ENCODE assay signal across 12 mouse cellular contexts in genomic region chr2:94348165-94348591, GRCm38 (mm10). TPM values are rescaled to one million over a fixed set of nuclear protein-coding genes. Genes with fewer than 3 reads are reported as not detected.
DNase-seq lines count a peak whose midpoint lies in the region; ATAC-seq lines count a peak whose summit lies in the region.
"Had no signal": no experiment of that assay in that cellular context is flagged by ENCODE, and none has a peak within 500 bp of the region (broad histone marks: within the 10 kb centered on the region; RNA-seq: fewer than 3 reads in every experiment).

No protein-coding gene starts in this region.

- H3K27me3 ChIP-seq in lung, embryonic 16.5 days (ENCODE audit: control insufficient read depth, insufficient read depth, low read depth, low read length): no peaks in the 10 kb centered on the region
- H3K27me3 ChIP-seq in heart, embryonic 11.5 days (ENCODE audit: control insufficient read depth, insufficient read depth, low read length): no peaks in the 10 kb centered on the region
- H3K27me3 ChIP-seq in forebrain, embryonic 15.5 days: no peaks in the 10 kb centered on the region
- H3K27me3 ChIP-seq: limb, embryonic 15.5 days had no signal

- no peaks in the 10 kb centered on the region for H3K9me3 ChIP-seq in lung, embryonic 16.5 days (ENCODE audit: control insufficient read depth, low read length)
- H3K9me3 ChIP-seq in heart, embryonic 11.5 days (replicated peaks; ENCODE audit: control insufficient read depth, low read length): no peaks in the 10 kb centered on the region
- no peaks in the 10 kb centered on the region for H3K9me3 ChIP-seq in forebrain, embryonic 15.5 days
- H3K9me3 ChIP-seq: limb, embryonic 15.5 days had no signal

- H3K4me3 ChIP-seq in lung, embryonic 16.5 days (ENCODE audit: low read length): no peak overlapping the region
- no peak overlapping the region for H3K4me3 ChIP-seq in heart, embryonic 11.5 days (ENCODE audit: low read depth, low read length)
- no peak overlapping the region for H3K4me3 ChIP-seq in forebrain, embryonic 15.5 days
- H3K4me3 ChIP-seq: limb, embryonic 15.5 days had no signal

- H3K27ac ChIP-seq in lung, embryonic 16.5 days (ENCODE audit: low read length): 0 out of 2 replicates have a peak overlapping the region, but pooled peaks have one; percentile 40
- peak overlapping the region; percentile 35; the same call in 1 of the 2 replicates for H3K27ac ChIP-seq in heart, embryonic 11.5 days (ENCODE audit: low read depth, low read length)
- no peak overlapping the region for H3K27ac ChIP-seq in forebrain, embryonic 15.5 days (replicated peaks)
- H3K27ac ChIP-seq: limb, embryonic 15.5 days had no signal

- ATAC-seq in lung, embryonic 16.5 days (ENCODE audit: low read depth): peak; percentile 57; the same call in 1 of the 2 replicates
- ATAC-seq in heart, embryonic 11.5 days (replicated peaks; ENCODE audit: insufficient number of reproducible peaks, low FRiP score, low TSS enrichment): no peak
- no peak for ATAC-seq in forebrain, embryonic 15.5 days (replicated peaks)
- ATAC-seq: activated CD4-positive, CD25-positive, alpha-beta regulatory T cell, adult 4 months; forebrain, embryonic 14.5 days had no signal

- H3K4me1 ChIP-seq in lung, embryonic 16.5 days (replicated peaks; ENCODE audit: control insufficient read depth, insufficient read depth, low read length): no peaks in the 10 kb centered on the region; the same call in 1 of the 2 replicates
- H3K4me1 ChIP-seq in heart, embryonic 11.5 days (ENCODE audit: control insufficient read depth, insufficient read depth, low read length): peaks cover 19% of the 10 kb centered on the region
- peaks cover 19% of the 10 kb centered on the region for H3K4me1 ChIP-seq in forebrain, embryonic 15.5 days
- H3K4me1 ChIP-seq: limb, embryonic 15.5 days had no signal

- DNase-seq in lung, adult 18-20 months: no peak
- peak; percentile 75 for DNase-seq in kidney, adult 9 months
- no peak for DNase-seq in layer of hippocampus, postnatal 36 days
- DNase-seq in c-Kit-positive CD71-positive TER-119-positive erythroid progenitor cells, embryonic 14.5 days (ENCODE audit: low spot score): no peak
- DNase-seq: gastrocnemius, postnatal 25 days; thymus, postnatal 14 days had no signal

- H3K4me2 ChIP-seq in lung, embryonic 16.5 days (ENCODE audit: low read depth, low read length): no peak overlapping the region
- peak overlapping the region; percentile 16; the same call in 1 of the 2 replicates for H3K4me2 ChIP-seq in heart, embryonic 11.5 days
- H3K4me2 ChIP-seq in forebrain, embryonic 15.5 days (replicated peaks): no peak overlapping the region
- H3K4me2 ChIP-seq: limb, embryonic 15.5 days had no signal

- WGBS in lung, embryonic 16.5 days: 28% methylated on average over 6 of the region's 6 CpGs
- 33% methylated on average over 6 of the region's 6 CpGs for WGBS in heart, embryonic 11.5 days (ENCODE audit: insufficient replicate concordance)
- WGBS in forebrain, embryonic 15.5 days: 63% methylated on average over 6 of the region's 6 CpGs

- H3K9ac ChIP-seq in lung, embryonic 16.5 days (ENCODE audit: low read length): no peak overlapping the region
- H3K9ac ChIP-seq in heart, embryonic 11.5 days (ENCODE audit: low read depth, low read length): no peak overlapping the region
- no peak overlapping the region for H3K9ac ChIP-seq in forebrain, embryonic 15.5 days (replicated peaks)
- H3K9ac ChIP-seq: limb, embryonic 15.5 days had no signal

- H3K36me3 ChIP-seq in lung, embryonic 16.5 days (ENCODE audit: control insufficient read depth, insufficient read depth, low read length): no peaks in the 10 kb centered on the region
- no peaks in the 10 kb centered on the region for H3K36me3 ChIP-seq in heart, embryonic 11.5 days (ENCODE audit: control insufficient read depth, insufficient read depth, low read length)
- H3K36me3 ChIP-seq in forebrain, embryonic 15.5 days: peaks cover 3% of the 10 kb centered on the region; the same call in 1 of the 2 replicates

RNA-seq across cellular contexts. Expression of gene Ttc17, which starts 58.3 kb away (rescaled TPM):
- polyA plus RNA-seq in lung, embryonic 16.5 days (2015; fragmentation: Nextera tagmentation; extraction: Ambion mirVana): 18.6 and 19.1 TPM in 2 replicates
- polyA plus RNA-seq in heart, embryonic 11.5 days (2014; fragmentation: Nextera tagmentation; extraction: Ambion mirVana): 12.4 and 13.4 TPM in 2 replicates
- 10 to 100 TPM; 32.0 to 32.1 TPM for total RNA-seq in layer of hippocampus, postnatal 36 days (2021)
- 20.7 and 23.2 TPM in 2 replicates for polyA plus RNA-seq in forebrain, embryonic 15.5 days (2015; fragmentation: Nextera tagmentation; extraction: Ambion mirVana)
